Mouse (Mus musculus): Measurements from ENCODE around the gene Kat6b. TPM values are rescaled to one million over a fixed set of nuclear protein-coding genes. Genes with fewer than 3 reads are reported as not detected.
"Not testable (repeated sequence)": the region's sequence is repeated elsewhere in the genome, so short reads cannot be mapped to it uniquely, and the experiment has no call there.

Kat6b gene
- polyA plus RNA-seq, 1 experiment from 2014 or later, result 33.7 TPM

GRCm38 (mm10) chr14:21507046-21507445 lies 25.8 kb downstream of the Kat6b start:
- Histone ChIP-seq H3K9ac (replicated peaks; ENCODE audit: low read depth, low read length) (no peak overlapping the region), H3K4me2 (ENCODE audit: low read depth, low read length) (no peak overlapping the region), H3K4me3 (ENCODE audit: low read depth, low read length) (no peak overlapping the region), H3K4me1 (ENCODE audit: control insufficient read depth, insufficient read depth, low read length) (peaks cover 6% of the 10 kb centered on the region), H3K9me3 (ENCODE audit: control insufficient read depth, low read length) (no peaks in the 10 kb centered on the region), H3K36me3 (ENCODE audit: control insufficient read depth, insufficient read depth, low read length) (no peaks in the 10 kb centered on the region), H3K27me3 (ENCODE audit: control insufficient read depth, insufficient read depth, low read length) (no peaks in the 10 kb centered on the region), H3K27ac (ENCODE audit: low read depth, low read length) (no peak overlapping the region)
- no peak for ATAC-seq (ENCODE audit: low read depth)
- WGBS, result 77% methylated on average over 5 of the region's 5 CpGs

DNA sequence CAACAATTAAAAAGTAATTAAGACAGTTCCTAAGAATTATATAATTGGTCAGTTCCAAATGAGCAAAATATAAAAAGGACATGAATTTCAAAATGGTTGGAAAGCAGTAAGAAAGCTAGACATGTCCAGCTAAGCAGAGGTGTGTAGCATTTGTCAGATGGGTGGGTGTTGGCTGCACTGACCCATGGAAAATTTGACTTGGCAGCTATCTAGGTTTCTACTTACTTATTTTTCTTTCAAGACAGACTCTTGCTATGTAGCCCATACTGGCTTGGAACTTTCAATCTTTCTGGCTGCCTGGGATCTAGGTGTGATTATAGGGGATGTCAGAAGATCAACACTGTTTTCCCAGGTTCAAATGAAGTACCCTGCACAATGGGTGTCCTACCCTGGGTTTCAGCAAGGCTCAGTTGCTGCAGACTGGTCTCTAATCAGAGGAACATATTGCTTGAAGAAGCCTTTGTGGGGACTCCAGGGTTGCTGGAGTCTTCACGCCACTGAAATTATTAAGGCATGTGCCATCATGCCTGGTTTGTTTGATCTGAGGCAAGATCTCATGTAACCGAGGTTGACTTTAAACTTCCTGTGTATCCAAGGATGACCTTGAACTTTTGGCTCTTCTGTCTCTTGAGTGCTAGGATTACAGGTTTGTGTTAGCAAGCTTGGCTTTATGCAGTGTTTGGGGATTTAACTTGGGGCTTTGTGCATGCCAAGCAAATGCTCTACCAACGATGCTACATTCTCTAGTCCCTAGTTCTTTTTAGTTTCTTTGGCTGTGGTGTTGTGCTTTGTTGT lies 28.1 kb downstream of the Kat6b start:
- no peak for ATAC-seq (ENCODE audit: low read depth)
- Histone ChIP-seq H3K36me3 (ENCODE audit: control insufficient read depth, insufficient read depth, low read length) (no peaks in the 10 kb centered on the region), H3K27ac (ENCODE audit: low read depth, low read length) (no peak overlapping the region), H3K9me3 (ENCODE audit: control insufficient read depth, low read length) (no peaks in the 10 kb centered on the region), H3K4me3 (ENCODE audit: low read depth, low read length) (no peak overlapping the region), H3K4me1 (ENCODE audit: control insufficient read depth, insufficient read depth, low read length) (0 out of 2 replicates have a peak, but pooled peaks cover 3% of the 10 kb centered on the region), H3K9ac (replicated peaks; ENCODE audit: low read depth, low read length) (no peak overlapping the region), H3K27me3 (ENCODE audit: control insufficient read depth, insufficient read depth, low read length) (no peaks in the 10 kb centered on the region), H3K4me2 (ENCODE audit: low read depth, low read length) (no peak overlapping the region)
- 86% methylated on average over 3 of the region's 3 CpGs for WGBS

DNA sequence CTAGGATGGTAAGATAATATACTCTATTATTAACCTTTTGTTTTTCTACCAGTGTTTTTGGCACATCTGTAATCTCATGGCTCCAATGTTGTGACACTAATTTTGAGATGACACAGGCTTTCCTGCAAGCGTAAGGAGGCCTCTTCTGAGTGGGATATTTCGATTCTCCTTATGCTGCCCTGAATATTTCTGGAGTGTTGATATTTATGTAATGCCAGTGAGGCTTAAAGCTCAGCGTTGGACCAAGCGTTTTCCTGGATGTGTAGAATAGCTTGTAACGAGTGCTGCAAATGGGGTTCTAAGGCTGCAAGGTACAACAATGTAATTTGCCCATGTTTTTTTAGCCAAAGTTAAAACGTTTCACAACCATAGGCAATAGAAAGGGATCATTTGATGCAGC lies 30.2 kb downstream of the Kat6b start:
- H3K4me3 ChIP-seq (ENCODE audit: low read depth, low read length), result no peak overlapping the region
- no peak for ATAC-seq (ENCODE audit: low read depth)
- no peaks in the 10 kb centered on the region for H3K36me3 ChIP-seq (ENCODE audit: control insufficient read depth, insufficient read depth, low read length)
- no peak overlapping the region for H3K4me2 ChIP-seq (ENCODE audit: low read depth, low read length)
- H3K27ac ChIP-seq (ENCODE audit: low read depth, low read length), result no peak overlapping the region
- no peaks in the 10 kb centered on the region for H3K4me1 ChIP-seq (ENCODE audit: control insufficient read depth, insufficient read depth, low read length)
- H3K9me3 ChIP-seq (ENCODE audit: control insufficient read depth, low read length), result no peaks in the 10 kb centered on the region
- H3K9ac ChIP-seq (replicated peaks; ENCODE audit: low read depth, low read length), result no peak overlapping the region
- no peaks in the 10 kb centered on the region for H3K27me3 ChIP-seq (ENCODE audit: control insufficient read depth, insufficient read depth, low read length)
- WGBS, result 91% methylated on average over 6 of the region's 6 CpGs

- H3K27ac ChIP-seq (ENCODE audit: low read depth, low read length), result no peak overlapping the region
- peaks cover 12% of the 10 kb centered on the region; the same call in 1 of the 2 replicates for H3K36me3 ChIP-seq (ENCODE audit: control insufficient read depth, insufficient read depth, low read length)
- no peak overlapping the region for H3K9ac ChIP-seq (replicated peaks; ENCODE audit: low read depth, low read length)
- H3K4me1 ChIP-seq (ENCODE audit: control insufficient read depth, insufficient read depth, low read length), result no peaks in the 10 kb centered on the region
- 95% methylated on average over 5 of the region's 5 CpGs for WGBS
- ATAC-seq (ENCODE audit: low read depth), result no peak
- no peak overlapping the region for H3K4me2 ChIP-seq (ENCODE audit: low read depth, low read length)
- no peaks in the 10 kb centered on the region for H3K9me3 ChIP-seq (ENCODE audit: control insufficient read depth, low read length)
- no peak overlapping the region for H3K4me3 ChIP-seq (ENCODE audit: low read depth, low read length)
- no peaks in the 10 kb centered on the region for H3K27me3 ChIP-seq (ENCODE audit: control insufficient read depth, insufficient read depth, low read length)
These were observed 34.3 kb downstream of the Kat6b start for GRCm38 (mm10) chr14:21515505-21515904.

GRCm38 (mm10) chr14:21519307-21519706 lies 38.1 kb downstream of the Kat6b start:
- 86% methylated on average over 3 of the region's 3 CpGs for WGBS
- peaks cover 12% of the 10 kb centered on the region; the same call in 1 of the 2 replicates for H3K36me3 ChIP-seq (ENCODE audit: control insufficient read depth, insufficient read depth, low read length)
- no peak for ATAC-seq (ENCODE audit: low read depth)

GRCm38 (mm10) chr14:21520496-21520895 lies 39.3 kb downstream of the Kat6b start:
- Histone ChIP-seq H3K27ac (ENCODE audit: low read depth, low read length) (no peak overlapping the region), H3K4me1 (ENCODE audit: control insufficient read depth, insufficient read depth, low read length) (peaks cover 11% of the 10 kb centered on the region; the same call in 1 of the 2 replicates), H3K9me3 (ENCODE audit: control insufficient read depth, low read length) (no peaks in the 10 kb centered on the region), H3K27me3 (ENCODE audit: control insufficient read depth, insufficient read depth, low read length) (no peaks in the 10 kb centered on the region), H3K9ac (replicated peaks; ENCODE audit: low read depth, low read length) (no peak overlapping the region), H3K36me3 (ENCODE audit: control insufficient read depth, insufficient read depth, low read length) (peaks cover 12% of the 10 kb centered on the region; the same call in 1 of the 2 replicates), H3K4me3 (ENCODE audit: low read depth, low read length) (no peak overlapping the region), H3K4me2 (ENCODE audit: low read depth, low read length) (no peak overlapping the region)
- no peak for ATAC-seq (ENCODE audit: low read depth)
- 89% methylated on average over 7 of the region's 7 CpGs for WGBS

More at GRCm38 (mm10) chr14:21519307-21519706, 38.1 kb downstream of the Kat6b start:
- Histone ChIP-seq H3K9me3 (ENCODE audit: control insufficient read depth, low read length) (no peaks in the 10 kb centered on the region), H3K4me1 (ENCODE audit: control insufficient read depth, insufficient read depth, low read length) (peaks cover 11% of the 10 kb centered on the region; the same call in 1 of the 2 replicates), H3K4me3 (ENCODE audit: low read depth, low read length) (no peak overlapping the region), H3K27me3 (ENCODE audit: control insufficient read depth, insufficient read depth, low read length) (no peaks in the 10 kb centered on the region), H3K27ac (ENCODE audit: low read depth, low read length) (no peak overlapping the region), H3K9ac (replicated peaks; ENCODE audit: low read depth, low read length) (no peak overlapping the region), H3K4me2 (ENCODE audit: low read depth, low read length) (no peak overlapping the region)

- not testable (repeated sequence) for H3K9ac ChIP-seq (replicated peaks; ENCODE audit: low read depth, low read length); H3K27ac ChIP-seq (ENCODE audit: low read depth, low read length); H3K4me3 ChIP-seq (ENCODE audit: low read depth, low read length); H3K27me3 ChIP-seq (ENCODE audit: control insufficient read depth, insufficient read depth, low read length); H3K9me3 ChIP-seq (ENCODE audit: control insufficient read depth, low read length); H3K4me2 ChIP-seq (ENCODE audit: low read depth, low read length); ATAC-seq (ENCODE audit: low read depth)
- H3K4me1 ChIP-seq (ENCODE audit: control insufficient read depth, insufficient read depth, low read length), result peaks cover 11% of the 10 kb centered on the region; the same call in 1 of the 2 replicates
- WGBS, result 92% methylated on average over 4 of the region's 4 CpGs
- H3K36me3 ChIP-seq (ENCODE audit: control insufficient read depth, insufficient read depth, low read length), result peaks cover 12% of the 10 kb centered on the region; the same call in 1 of the 2 replicates
These were observed 40.3 kb downstream of the Kat6b start for GRCm38 (mm10) chr14:21521496-21521895.

- no peaks in the 10 kb centered on the region for H3K27me3 ChIP-seq (ENCODE audit: control insufficient read depth, insufficient read depth, low read length)
- no peak overlapping the region for H3K4me3 ChIP-seq (ENCODE audit: low read depth, low read length)
- WGBS, result 94% methylated on average over 16 of the region's 16 CpGs
- H3K9ac ChIP-seq (replicated peaks; ENCODE audit: low read depth, low read length), result no peak overlapping the region
- peaks cover 6% of the 10 kb centered on the region; the same call in 1 of the 2 replicates for H3K36me3 ChIP-seq (ENCODE audit: control insufficient read depth, insufficient read depth, low read length)
- no peak overlapping the region for H3K4me2 ChIP-seq (ENCODE audit: low read depth, low read length)
- no peak overlapping the region for H3K27ac ChIP-seq (ENCODE audit: low read depth, low read length)
- no peaks in the 10 kb centered on the region for H3K9me3 ChIP-seq (ENCODE audit: control insufficient read depth, low read length)
- ATAC-seq (ENCODE audit: low read depth), result no peak
- H3K4me1 ChIP-seq (ENCODE audit: control insufficient read depth, insufficient read depth, low read length), result peaks cover 12% of the 10 kb centered on the region; the same call in 1 of the 2 replicates
These were observed 41.2 kb downstream of the Kat6b start for GRCm38 (mm10) chr14:21522312-21522978.

GRCm38 (mm10) chr14:21523234-21523633 lies 42.0 kb downstream of the Kat6b start:
- 62% methylated on average over 9 of the region's 9 CpGs for WGBS
- Histone ChIP-seq H3K4me1 (ENCODE audit: control insufficient read depth, insufficient read depth, low read length) (peaks cover 16% of the 10 kb centered on the region; the same call in 1 of the 2 replicates), H3K4me3 (ENCODE audit: low read depth, low read length) (no peak overlapping the region), H3K9me3 (ENCODE audit: control insufficient read depth, low read length) (no peaks in the 10 kb centered on the region), H3K27me3 (ENCODE audit: control insufficient read depth, insufficient read depth, low read length) (no peaks in the 10 kb centered on the region), H3K4me2 (ENCODE audit: low read depth, low read length) (no peak overlapping the region), H3K9ac (replicated peaks; ENCODE audit: low read depth, low read length) (no peak overlapping the region), H3K36me3 (ENCODE audit: control insufficient read depth, insufficient read depth, low read length) (no peaks in the 10 kb centered on the region), H3K27ac (ENCODE audit: low read depth, low read length) (peak overlapping the region; percentile 16; the same call in 1 of the 2 replicates)
- ATAC-seq (ENCODE audit: low read depth), result no peak

Data from neural tube, embryonic 14.5 days (tissue).